Mouse (Mus musculus): ENCODE measurements around the gene Pfkfb2. TPM values are rescaled to one million over a fixed set of nuclear protein-coding genes. Genes with fewer than 3 reads are reported as not detected.

The Pfkfb2 gene
- polyA plus RNA-seq, 1 experiment from 2014 or later, result 19.7 TPM

DNA sequence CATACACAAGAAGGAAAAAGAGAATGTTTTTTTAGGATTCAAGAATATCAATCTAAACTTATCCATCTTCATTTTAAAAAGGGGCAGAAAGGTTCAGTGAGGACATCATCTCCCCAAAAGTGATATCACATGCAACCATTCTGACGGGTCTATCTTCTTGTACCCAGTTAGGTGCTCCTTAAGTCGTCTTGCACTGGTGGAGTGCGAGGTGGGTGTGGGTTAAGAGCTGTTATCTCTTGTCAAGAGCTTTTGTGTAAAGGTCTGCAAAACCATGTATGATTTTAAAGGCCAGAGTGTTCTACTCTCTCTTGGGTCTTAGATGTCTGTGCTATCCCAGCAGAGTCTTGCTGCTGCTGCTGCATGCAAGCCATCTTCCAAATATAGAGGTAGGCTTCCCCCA lies 17.8 kb upstream of the Pfkfb2 start:
- 87% methylated on average over 3 of the region's 3 CpGs for WGBS
- Histone ChIP-seq H3K4me3 (replicated peaks) (no peak overlapping the region), H3K9ac (replicated peaks) (no peak overlapping the region), H3K27ac (replicated peaks) (no peak overlapping the region), H3K4me2 (no peak overlapping the region), H3K9me3 (replicated peaks) (no peaks in the 10 kb centered on the region), H3K27me3 (replicated peaks) (no peaks in the 10 kb centered on the region), H3K4me1 (no peaks in the 10 kb centered on the region), H3K36me3 (no peaks in the 10 kb centered on the region)
- ATAC-seq (ENCODE audit: low FRiP score), result no peak

DNA sequence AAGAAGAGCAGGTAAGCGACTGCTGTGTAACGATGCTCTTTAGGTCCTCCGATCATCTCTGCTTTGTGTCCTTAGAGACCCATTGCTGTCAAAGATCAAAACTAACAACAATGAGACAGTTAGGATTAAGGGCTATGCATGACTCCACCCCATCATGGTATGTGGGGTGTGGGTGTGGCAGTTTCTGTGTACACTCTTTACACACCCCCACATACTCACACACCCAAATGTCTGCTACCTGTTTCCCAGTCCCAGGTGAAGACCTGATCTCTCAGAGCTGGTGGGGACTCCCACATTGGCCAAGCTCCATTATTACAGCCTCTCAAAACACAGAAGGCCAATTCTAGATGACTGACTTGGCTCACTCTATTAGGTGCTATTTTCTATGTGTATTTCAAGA lies 16.5 kb upstream of the Pfkfb2 start:
- ATAC-seq (ENCODE audit: low FRiP score), result no peak
- H3K36me3 ChIP-seq, result no peaks in the 10 kb centered on the region
- H3K9ac ChIP-seq (replicated peaks), result no peak overlapping the region
- no peaks in the 10 kb centered on the region for H3K27me3 ChIP-seq (replicated peaks)
- WGBS, result 97% methylated on average over 3 of the region's 3 CpGs
- no peak overlapping the region for H3K27ac ChIP-seq (replicated peaks)
- H3K4me3 ChIP-seq (replicated peaks), result no peak overlapping the region
- no peak overlapping the region for H3K4me2 ChIP-seq
- no peaks in the 10 kb centered on the region for H3K4me1 ChIP-seq
- H3K9me3 ChIP-seq (replicated peaks), result no peaks in the 10 kb centered on the region

DNA sequence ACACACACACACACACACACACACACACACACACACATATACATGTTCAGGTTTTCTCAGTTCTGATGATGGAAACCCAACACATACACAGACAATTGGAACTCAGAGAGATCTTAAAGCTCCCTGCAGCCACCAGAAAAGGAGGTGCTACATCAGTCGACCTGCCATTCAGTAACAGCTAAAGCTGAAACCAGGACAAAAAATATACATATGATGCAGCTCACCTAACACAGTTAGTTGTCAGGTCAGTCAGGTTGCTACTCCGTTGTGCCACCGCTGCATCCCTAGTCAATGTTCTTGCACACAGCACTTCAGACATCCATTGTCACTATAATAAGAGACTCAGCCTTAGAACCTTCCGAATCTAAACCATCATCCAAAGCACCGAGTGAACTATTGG lies 15.9 kb upstream of the Pfkfb2 start:
- no peak overlapping the region for H3K4me2 ChIP-seq
- H3K9me3 ChIP-seq (replicated peaks), result no peaks in the 10 kb centered on the region
- no peak for ATAC-seq (ENCODE audit: low FRiP score)
- H3K4me1 ChIP-seq, result no peaks in the 10 kb centered on the region
- H3K36me3 ChIP-seq, result no peaks in the 10 kb centered on the region
- no peak overlapping the region for H3K9ac ChIP-seq (replicated peaks)
- WGBS, result 89% methylated on average over 5 of the region's 5 CpGs
- no peaks in the 10 kb centered on the region for H3K27me3 ChIP-seq (replicated peaks)
- no peak overlapping the region for H3K27ac ChIP-seq (replicated peaks)
- H3K4me3 ChIP-seq (replicated peaks), result no peak overlapping the region

DNA sequence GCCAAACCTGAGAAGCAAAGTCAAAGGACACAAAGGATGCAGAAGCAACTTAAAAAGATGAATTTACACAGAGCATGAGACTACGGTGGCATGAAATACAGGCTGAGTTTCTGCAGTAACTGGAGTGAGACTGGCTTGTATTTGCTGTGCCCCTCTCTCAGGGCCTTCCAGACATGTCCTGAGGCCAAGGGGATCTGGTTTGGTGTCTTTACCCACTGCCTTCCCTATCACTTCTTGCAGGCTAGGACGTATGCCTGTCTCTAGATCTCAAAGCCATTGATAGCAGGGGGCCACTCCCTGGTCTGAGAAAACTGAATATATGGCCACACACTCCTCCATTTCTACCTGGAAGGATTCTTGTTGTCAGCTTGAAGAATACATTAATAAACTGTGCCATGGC lies 15.2 kb upstream of the Pfkfb2 start:
- Histone ChIP-seq H3K36me3 (no peaks in the 10 kb centered on the region), H3K4me2 (no peak overlapping the region), H3K4me1 (no peaks in the 10 kb centered on the region), H3K27me3 (replicated peaks) (no peaks in the 10 kb centered on the region), H3K4me3 (replicated peaks) (no peak overlapping the region), H3K27ac (replicated peaks) (no peak overlapping the region), H3K9me3 (replicated peaks) (no peaks in the 10 kb centered on the region), H3K9ac (replicated peaks) (no peak overlapping the region)
- no peak for ATAC-seq (ENCODE audit: low FRiP score)
- 79% methylated on average over 2 of the region's 2 CpGs for WGBS

GRCm38 (mm10) chr1:130743775-130744174 lies 14.7 kb upstream of the Pfkfb2 start:
- H3K4me3 ChIP-seq (replicated peaks), result no peak overlapping the region
- H3K9ac ChIP-seq (replicated peaks), result no peak overlapping the region
- H3K27ac ChIP-seq (replicated peaks), result no peak overlapping the region
- no peaks in the 10 kb centered on the region for H3K4me1 ChIP-seq
- H3K27me3 ChIP-seq (replicated peaks), result no peaks in the 10 kb centered on the region
- 91% methylated on average over 1 of the region's 1 CpGs for WGBS
- ATAC-seq (ENCODE audit: low FRiP score), result no peak
- no peak overlapping the region for H3K4me2 ChIP-seq
- H3K36me3 ChIP-seq, result no peaks in the 10 kb centered on the region
- H3K9me3 ChIP-seq (replicated peaks), result no peaks in the 10 kb centered on the region

GRCm38 (mm10) chr1:130742201-130742600 lies 13.1 kb upstream of the Pfkfb2 start:
- 90% methylated on average over 7 of the region's 7 CpGs for WGBS
- Histone ChIP-seq H3K9ac (replicated peaks) (no peak overlapping the region), H3K4me1 (no peaks in the 10 kb centered on the region), H3K9me3 (replicated peaks) (no peaks in the 10 kb centered on the region), H3K36me3 (no peaks in the 10 kb centered on the region), H3K4me3 (replicated peaks) (no peak overlapping the region), H3K4me2 (no peak overlapping the region), H3K27me3 (replicated peaks) (no peaks in the 10 kb centered on the region), H3K27ac (replicated peaks) (no peak overlapping the region)
- no peak for ATAC-seq (ENCODE audit: low FRiP score)

DNA sequence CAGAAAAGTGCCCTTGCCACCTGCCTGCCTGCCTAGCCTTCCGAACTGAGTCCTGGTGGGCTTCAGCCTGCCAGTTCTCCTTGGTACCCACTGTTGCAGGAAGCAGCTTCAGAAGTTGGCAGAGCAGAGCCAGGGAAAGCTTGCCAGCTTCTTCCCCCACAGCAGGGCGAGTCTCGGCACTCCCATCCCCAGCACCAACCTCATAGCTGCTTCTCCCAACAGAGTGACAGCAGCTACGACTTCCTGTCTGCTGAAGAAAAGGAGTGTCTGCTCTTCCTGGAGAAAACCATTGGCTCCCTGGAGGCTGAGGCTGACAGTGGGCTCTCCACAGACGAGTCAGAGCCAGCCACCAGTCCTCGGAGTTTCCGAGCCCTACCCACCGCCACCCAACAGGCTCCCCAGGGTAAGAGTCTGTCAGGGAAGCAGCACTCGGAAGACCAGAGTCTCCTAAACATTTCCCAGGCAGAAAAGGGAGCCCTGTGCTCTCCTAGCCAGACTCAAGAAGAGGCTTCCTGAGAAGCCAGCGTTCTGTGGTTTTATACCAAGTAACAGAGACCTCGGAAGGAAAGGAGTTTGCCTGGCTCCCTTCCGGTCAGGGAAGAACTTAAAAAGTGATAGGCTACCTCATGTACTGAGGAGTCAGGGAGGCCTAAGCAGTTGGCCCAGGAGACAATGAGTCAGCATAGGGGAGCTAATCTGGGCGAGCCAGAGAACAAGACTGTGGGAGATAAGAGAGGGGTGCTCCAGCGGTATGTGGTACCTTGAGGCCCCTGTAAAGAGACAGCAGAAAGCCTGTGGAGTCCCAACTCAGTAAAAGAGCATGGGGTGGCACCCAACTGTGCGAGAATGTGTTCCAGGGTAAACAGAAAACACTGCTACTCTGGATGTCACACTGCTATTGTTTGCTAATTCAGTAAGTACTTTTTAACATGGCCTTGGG lies 12.0 kb upstream of the Pfkfb2 start:
- no peaks in the 10 kb centered on the region for H3K9me3 ChIP-seq (replicated peaks)
- no peak for ATAC-seq (ENCODE audit: low FRiP score)
- H3K27me3 ChIP-seq (replicated peaks), result no peaks in the 10 kb centered on the region
- no peaks in the 10 kb centered on the region for H3K36me3 ChIP-seq
- H3K4me1 ChIP-seq, result no peaks in the 10 kb centered on the region
- H3K27ac ChIP-seq (replicated peaks), result no peak overlapping the region
- H3K9ac ChIP-seq (replicated peaks), result no peak overlapping the region
- no peak overlapping the region for H3K4me2 ChIP-seq
- H3K4me3 ChIP-seq (replicated peaks), result no peak overlapping the region
- WGBS, result 65% methylated on average over 15 of the region's 15 CpGs

GRCm38 (mm10) chr1:130740227-130740648 lies 11.2 kb upstream of the Pfkfb2 start:
- no peak for ATAC-seq (ENCODE audit: low FRiP score)
- H3K27me3 ChIP-seq (replicated peaks), result no peaks in the 10 kb centered on the region
- H3K4me1 ChIP-seq, result no peaks in the 10 kb centered on the region
- H3K9me3 ChIP-seq (replicated peaks), result no peaks in the 10 kb centered on the region
- no peak overlapping the region for H3K4me3 ChIP-seq (replicated peaks)
- no peak overlapping the region for H3K27ac ChIP-seq (replicated peaks)
- H3K9ac ChIP-seq (replicated peaks), result no peak overlapping the region
- no peaks in the 10 kb centered on the region for H3K36me3 ChIP-seq
- 80% methylated on average over 4 of the region's 4 CpGs for WGBS
- no peak overlapping the region for H3K4me2 ChIP-seq

DNA sequence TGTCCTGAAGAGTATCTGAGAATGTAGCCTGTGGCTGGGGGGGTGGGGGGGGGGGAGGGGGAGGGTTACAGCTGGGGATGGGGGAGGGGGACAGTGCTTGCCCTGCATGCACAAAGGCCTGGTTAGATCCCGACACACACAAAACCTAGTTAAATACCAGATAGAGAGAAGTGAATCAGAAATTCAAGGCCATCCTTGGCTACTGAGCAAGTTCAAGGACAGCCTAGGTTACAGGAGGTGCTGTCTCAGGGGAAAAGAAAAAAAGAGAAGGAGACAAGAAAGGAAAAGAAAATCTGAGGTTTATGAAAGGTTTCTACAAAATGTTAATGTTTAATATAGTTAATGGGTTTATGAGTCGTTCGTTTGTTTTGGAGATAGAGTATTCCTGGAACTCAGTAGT lies 10.6 kb upstream of the Pfkfb2 start:
- no peaks in the 10 kb centered on the region for H3K9me3 ChIP-seq (replicated peaks)
- H3K27me3 ChIP-seq (replicated peaks), result no peaks in the 10 kb centered on the region
- ATAC-seq (ENCODE audit: low FRiP score), result no peak
- H3K36me3 ChIP-seq, result no peaks in the 10 kb centered on the region
- no peak overlapping the region for H3K4me2 ChIP-seq
- H3K4me3 ChIP-seq (replicated peaks), result no peak overlapping the region
- 69% methylated on average over 3 of the region's 3 CpGs for WGBS
- H3K9ac ChIP-seq (replicated peaks), result no peak overlapping the region
- no peaks in the 10 kb centered on the region for H3K4me1 ChIP-seq
- H3K27ac ChIP-seq (replicated peaks), result no peak overlapping the region

GRCm38 (mm10) chr1:130738551-130739106 lies 9.6 kb upstream of the Pfkfb2 start:
- H3K4me3 ChIP-seq (replicated peaks), result no peak overlapping the region
- ATAC-seq (ENCODE audit: low FRiP score), result no peak
- no peaks in the 10 kb centered on the region for H3K36me3 ChIP-seq
- no peaks in the 10 kb centered on the region for H3K9me3 ChIP-seq (replicated peaks)
- H3K27ac ChIP-seq (replicated peaks), result no peak overlapping the region
- no peak overlapping the region for H3K9ac ChIP-seq (replicated peaks)
- no peaks in the 10 kb centered on the region for H3K4me1 ChIP-seq
- no peak overlapping the region for H3K4me2 ChIP-seq
- no peaks in the 10 kb centered on the region for H3K27me3 ChIP-seq (replicated peaks)
- WGBS, result 88% methylated on average over 3 of the region's 3 CpGs

DNA sequence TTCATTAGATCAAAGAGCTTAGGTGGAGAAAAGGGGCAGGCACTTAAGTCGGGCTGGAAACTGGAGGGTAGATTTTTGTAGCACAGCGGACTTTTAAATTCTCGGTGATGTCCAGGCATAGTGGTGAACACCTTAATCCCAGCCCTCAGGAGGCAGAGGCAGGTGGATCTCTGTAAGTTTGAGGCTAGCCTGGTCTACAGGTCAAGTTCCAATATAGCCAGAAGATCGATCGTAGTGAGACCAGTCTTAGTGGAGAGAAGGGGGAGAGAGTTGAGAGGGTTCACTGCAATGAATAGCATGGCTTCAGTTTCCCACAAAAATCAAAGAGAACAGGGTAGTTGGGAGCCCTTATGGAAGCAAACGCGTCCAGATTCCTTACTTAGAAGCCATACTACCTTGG lies 8.9 kb upstream of the Pfkfb2 start:
- no peaks in the 10 kb centered on the region for H3K36me3 ChIP-seq
- no peaks in the 10 kb centered on the region for H3K27me3 ChIP-seq (replicated peaks)
- no peak overlapping the region for H3K4me2 ChIP-seq
- H3K4me1 ChIP-seq, result no peaks in the 10 kb centered on the region
- no peak overlapping the region for H3K4me3 ChIP-seq (replicated peaks)
- H3K9me3 ChIP-seq (replicated peaks), result no peaks in the 10 kb centered on the region
- H3K9ac ChIP-seq (replicated peaks), result no peak overlapping the region
- WGBS, result 91% methylated on average over 7 of the region's 7 CpGs
- ATAC-seq (ENCODE audit: low FRiP score), result no peak
- no peak overlapping the region for H3K27ac ChIP-seq (replicated peaks)

- 40% methylated on average over 11 of the region's 11 CpGs for WGBS
- Histone ChIP-seq H3K4me1 (no peaks in the 10 kb centered on the region), H3K9ac (replicated peaks) (no peak overlapping the region), H3K9me3 (replicated peaks) (no peaks in the 10 kb centered on the region), H3K4me2 (no peak overlapping the region), H3K4me3 (replicated peaks) (no peak overlapping the region), H3K27ac (replicated peaks) (no peak overlapping the region), H3K36me3 (no peaks in the 10 kb centered on the region), H3K27me3 (replicated peaks) (no peaks in the 10 kb centered on the region)
- no peak for ATAC-seq (ENCODE audit: low FRiP score)
Measured at GRCm38 (mm10) chr1:130737411-130737881, 8.4 kb upstream of the Pfkfb2 start.

Data from neural tube, embryonic 15.5 days (tissue).